8 mouse cellular contexts compared by ENCODE assay signal in the genomic region with DNA sequence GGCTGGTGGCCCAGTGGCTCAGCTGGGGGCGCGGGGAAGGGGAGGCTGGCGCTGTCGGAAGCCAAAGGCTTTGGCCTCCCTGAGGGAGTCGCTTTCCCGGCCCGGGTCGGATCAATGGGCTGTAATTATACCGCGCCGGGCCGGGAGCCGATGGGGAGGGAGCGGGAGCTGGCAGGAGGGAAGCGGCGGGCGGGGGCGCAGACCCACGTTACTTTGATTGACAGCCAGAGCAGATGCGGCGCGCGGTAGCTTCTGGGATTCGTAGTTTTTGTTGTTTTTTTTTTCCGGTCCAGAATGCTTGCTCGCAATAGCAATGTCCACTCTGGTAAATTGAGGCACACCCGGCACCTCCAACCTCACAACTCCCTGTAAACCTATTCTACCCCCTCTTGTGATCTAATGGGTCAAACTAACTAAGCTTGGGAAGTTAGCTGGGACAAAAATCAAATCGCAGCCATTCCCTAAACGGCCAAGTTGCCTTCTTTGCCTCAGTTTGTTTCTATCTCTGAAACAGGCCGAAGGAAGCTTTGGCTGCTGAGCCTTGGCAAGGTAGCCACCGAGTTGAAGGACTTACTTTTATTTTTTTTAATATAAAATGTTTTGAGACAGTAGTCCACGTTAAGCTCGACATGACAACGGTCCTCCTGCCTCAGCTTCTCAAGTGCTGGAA. TPM values are rescaled to one million over a fixed set of nuclear protein-coding genes. Genes with fewer than 3 reads are reported as not detected.
A peak's percentile ranks its signal among the peaks of the same experiment; 100 is the strongest.
DNase-seq lines count a peak whose midpoint lies in the region; ATAC-seq and TF ChIP-seq lines count a peak whose summit lies in the region.

No protein-coding gene starts in this region.

- TF ChIP-seq EP300 in lung, postnatal 0 days (IDR thresholded peaks at IDR 0.05) = no peak

- peak overlapping the region; percentile 33 for H3K4me3 ChIP-seq in hindbrain, embryonic 12.5 days
- H3K4me3 ChIP-seq in lung, postnatal 0 days (ENCODE audit: low read depth, low read length) = peak overlapping the region; percentile 47

- peak; percentile 32 for ATAC-seq in Patski
- ATAC-seq in hindbrain, embryonic 12.5 days (ENCODE audit: low FRiP score) = peak; percentile 73
- peak; percentile 72 for ATAC-seq in lung, postnatal 0 days

- no peak for TF ChIP-seq CTCF in Patski (IDR thresholded peaks at IDR 0.05)
- no peak for TF ChIP-seq CTCF in lung, postnatal 0 days (IDR thresholded peaks at IDR 0.05)

- peak overlapping the region; percentile 87 for H3K27ac ChIP-seq in hindbrain, embryonic 12.5 days
- peak overlapping the region; percentile 75 for H3K27ac ChIP-seq in lung, postnatal 0 days (ENCODE audit: low read length)

- in situ Hi-C loops in Patski (cut with MboI; ENCODE audit: low pct_unique_long_range_greater_than_20kb) = no loop called here

- H3K36me3 ChIP-seq in hindbrain, embryonic 12.5 days = peaks cover 4% of the 10 kb centered on the region
- no peaks in the 10 kb centered on the region for H3K36me3 ChIP-seq in lung, postnatal 0 days (ENCODE audit: insufficient read depth, low read length)

- peak; percentile 77 for DNase-seq in Patski (ENCODE audit: low read depth, low spot score)
- peak; percentile 99 for DNase-seq in cerebellum, postnatal 10 days
- peak; percentile 94 to 96 for DNase-seq in frontal cortex, postnatal 10 days (ENCODE audit: low spot score in 2 of 2)
- DNase-seq in layer of hippocampus, postnatal 10 days (ENCODE audit: low spot score in 2 of 2) = peak; percentile 94 to 96
- peak; percentile 97 for DNase-seq in lung, postnatal 0 days (ENCODE audit: low spot score)
- peak; percentile 78 for DNase-seq in ovary, postnatal 10 days (ENCODE audit: low spot score)
- peak; percentile 87 for DNase-seq in thymus, postnatal 0 days (ENCODE audit: low spot score)

- peak overlapping the region; percentile 63 for H3K4me2 ChIP-seq in hindbrain, embryonic 12.5 days (replicated peaks)
- H3K4me2 ChIP-seq in lung, postnatal 0 days (replicated peaks; ENCODE audit: low read depth, low read length) = peak overlapping the region; percentile 72

- POLR2A ChIA-PET in Patski (lab: Charles Lee) = interaction anchor here (0.6 to 3.3 kb wide), 5 partner anchors 10 to 33 kb away, joined by 3 to 24 read pairs (median 6); a partner anchor contains a TSS

- under 1% methylated on average over 33 of the region's 34 CpGs for WGBS in hindbrain, embryonic 12.5 days
- under 1% methylated on average over 32 of the region's 34 CpGs for WGBS in lung, postnatal 0 days

- H3K27me3 ChIP-seq in Patski = no peaks in the 10 kb centered on the region
- H3K27me3 ChIP-seq in hindbrain, embryonic 12.5 days = peaks cover 65% of the 10 kb centered on the region
- H3K27me3 ChIP-seq in lung, postnatal 0 days (replicated peaks; ENCODE audit: insufficient read depth, low read length) = no peaks in the 10 kb centered on the region; the same call in 1 of the 2 replicates

- H3K9me3 ChIP-seq in hindbrain, embryonic 12.5 days (replicated peaks) = no peaks in the 10 kb centered on the region
- H3K9me3 ChIP-seq in lung, postnatal 0 days (ENCODE audit: low read length) = no peaks in the 10 kb centered on the region

- peaks cover 63% of the 10 kb centered on the region for H3K4me1 ChIP-seq in hindbrain, embryonic 12.5 days
- H3K4me1 ChIP-seq in lung, postnatal 0 days (ENCODE audit: insufficient read depth, low read depth, low read length) = peaks cover 29% of the 10 kb centered on the region

- no peak overlapping the region; the same call in 1 of the 2 replicates for H3K9ac ChIP-seq in hindbrain, embryonic 12.5 days
- no peak overlapping the region for H3K9ac ChIP-seq in lung, postnatal 0 days (replicated peaks; ENCODE audit: low read depth)

- CTCF ChIA-PET in Patski (lab: Charles Lee) = interaction anchor here (0.9 to 3.6 kb wide), 6 partner anchors 9 to 34 kb away, joined by 3 to 22 read pairs (median 6); a partner anchor contains a TSS

RNA-seq across cellular contexts. Expression of a gene that starts 3.4 kb away (rescaled TPM):
- polyA plus RNA-seq in Patski (2021) = 46.4 TPM
- 30.6 and 32.1 TPM in 2 replicates for polyA plus RNA-seq in hindbrain, embryonic 12.5 days (2016; fragmentation: Nextera tagmentation; extraction: Ambion mirVana)
- total RNA-seq in layer of hippocampus, postnatal 10 days (2021) = 10 to 100 TPM; 25.6 to 26.6 TPM
- polyA plus RNA-seq in lung, postnatal 0 days (2015; fragmentation: Nextera tagmentation; extraction: Ambion mirVana) = 29.9 and 37.0 TPM in 2 replicates
- polyA plus RNA-seq in thymus, postnatal 0 days (2015; fragmentation: Nextera tagmentation; extraction: Ambion mirVana) = 2.4 and 2.9 TPM in 2 replicates

RNA-seq across cellular contexts. Expression of a gene that starts 11.7 kb away (rescaled TPM):
- polyA plus RNA-seq in Patski (2021) = 1,239 TPM
- polyA plus RNA-seq in hindbrain, embryonic 12.5 days (2016; fragmentation: Nextera tagmentation; extraction: Ambion mirVana) = 476 and 504 TPM in 2 replicates
- total RNA-seq in layer of hippocampus, postnatal 10 days (2021) = 100 to 1,000 TPM; 582 to 612 TPM
- polyA plus RNA-seq in lung, postnatal 0 days (2015; fragmentation: Nextera tagmentation; extraction: Ambion mirVana) = 467 and 473 TPM in 2 replicates
- polyA plus RNA-seq in thymus, postnatal 0 days (2015; fragmentation: Nextera tagmentation; extraction: Ambion mirVana) = 683 and 740 TPM in 2 replicates

RNA-seq across cellular contexts. Expression of a gene that starts 26.0 kb away (rescaled TPM):
- 76.2 TPM for polyA plus RNA-seq in Patski (2021)
- polyA plus RNA-seq in hindbrain, embryonic 12.5 days (2016; fragmentation: Nextera tagmentation; extraction: Ambion mirVana) = 75.2 and 76.3 TPM in 2 replicates
- 100 to 1,000 TPM; 124 to 125 TPM for total RNA-seq in layer of hippocampus, postnatal 10 days (2021)
- 62.5 and 63.2 TPM in 2 replicates for polyA plus RNA-seq in lung, postnatal 0 days (2015; fragmentation: Nextera tagmentation; extraction: Ambion mirVana)
- polyA plus RNA-seq in thymus, postnatal 0 days (2015; fragmentation: Nextera tagmentation; extraction: Ambion mirVana) = 28.5 and 30.0 TPM in 2 replicates

RNA-seq across cellular contexts. Expression of a gene that starts 29.9 kb away (rescaled TPM):
- polyA plus RNA-seq in Patski (2021) = 7.5 TPM
- 8.2 and 8.3 TPM in 2 replicates for polyA plus RNA-seq in hindbrain, embryonic 12.5 days (2016; fragmentation: Nextera tagmentation; extraction: Ambion mirVana)
- 1 to 10 TPM; 1.7 to 2.4 TPM for total RNA-seq in layer of hippocampus, postnatal 10 days (2021)
- polyA plus RNA-seq in lung, postnatal 0 days (2015; fragmentation: Nextera tagmentation; extraction: Ambion mirVana) = 12.8 and 18.5 TPM in 2 replicates
- 3.7 and 4.8 TPM in 2 replicates for polyA plus RNA-seq in thymus, postnatal 0 days (2015; fragmentation: Nextera tagmentation; extraction: Ambion mirVana)

RNA-seq across cellular contexts. Expression of a gene that starts 35.1 kb away (rescaled TPM):
- 1.1 TPM for polyA plus RNA-seq in Patski (2021)
- 1.2 and 1.3 TPM in 2 replicates for polyA plus RNA-seq in hindbrain, embryonic 12.5 days (2016; fragmentation: Nextera tagmentation; extraction: Ambion mirVana)
- 1 to 10 TPM; 2.0 TPM for total RNA-seq in layer of hippocampus, postnatal 10 days (2021)
- polyA plus RNA-seq in lung, postnatal 0 days (2015; fragmentation: Nextera tagmentation; extraction: Ambion mirVana) = 0.07 and 0.29 TPM in 2 replicates
- 0.85 and 0.98 TPM in 2 replicates for polyA plus RNA-seq in thymus, postnatal 0 days (2015; fragmentation: Nextera tagmentation; extraction: Ambion mirVana)

Comparison
In these comparisons a context has a peak if more than half of its experiments do, and no peak if none do; other contexts are left out.
1. Peak in every context shown above with its lines: DNase-seq, ATAC-seq, H3K4me3 ChIP-seq and H3K27ac ChIP-seq.